Mouse (Mus musculus): Measurements from ENCODE around the gene Lipe.

The Lipe gene

DNA sequence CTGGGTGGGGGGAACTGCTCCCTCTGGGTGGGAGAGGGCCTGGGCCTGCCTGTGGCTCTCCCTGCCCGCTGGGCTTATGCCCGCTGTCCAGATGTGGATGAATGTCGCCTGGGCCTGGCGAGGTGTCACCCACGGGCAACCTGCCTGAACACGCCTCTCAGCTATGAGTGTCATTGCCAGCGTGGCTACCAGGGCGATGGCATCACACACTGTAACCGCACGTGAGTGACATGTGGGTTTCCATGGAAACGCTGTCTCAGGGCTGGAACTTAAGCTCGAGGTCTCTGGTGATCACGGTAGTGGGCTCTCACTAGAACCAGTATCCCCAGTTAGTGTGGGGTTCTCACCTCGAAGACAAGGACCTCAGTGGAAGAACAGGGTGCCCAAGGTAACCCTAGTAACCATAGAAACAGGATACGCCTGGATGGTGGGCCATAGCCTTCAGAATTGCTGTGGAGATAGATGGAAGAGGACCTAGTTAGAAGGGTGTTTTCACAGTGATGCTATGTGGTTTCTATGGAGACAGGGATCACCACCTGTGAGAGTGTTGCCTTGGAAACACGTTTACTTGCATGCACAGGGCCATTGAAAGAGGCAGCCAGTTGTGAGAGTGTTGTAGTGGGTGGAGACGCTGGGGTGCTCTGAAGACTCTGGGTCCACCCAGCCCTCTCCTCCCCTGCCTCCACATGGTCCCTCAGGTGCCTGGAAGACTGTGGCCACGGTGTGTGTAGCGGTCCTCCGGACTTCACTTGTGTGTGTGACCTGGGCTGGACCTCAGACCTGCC, 57.3 kb downstream of the Lipe start:
- no peak for DNase-seq

DNA sequence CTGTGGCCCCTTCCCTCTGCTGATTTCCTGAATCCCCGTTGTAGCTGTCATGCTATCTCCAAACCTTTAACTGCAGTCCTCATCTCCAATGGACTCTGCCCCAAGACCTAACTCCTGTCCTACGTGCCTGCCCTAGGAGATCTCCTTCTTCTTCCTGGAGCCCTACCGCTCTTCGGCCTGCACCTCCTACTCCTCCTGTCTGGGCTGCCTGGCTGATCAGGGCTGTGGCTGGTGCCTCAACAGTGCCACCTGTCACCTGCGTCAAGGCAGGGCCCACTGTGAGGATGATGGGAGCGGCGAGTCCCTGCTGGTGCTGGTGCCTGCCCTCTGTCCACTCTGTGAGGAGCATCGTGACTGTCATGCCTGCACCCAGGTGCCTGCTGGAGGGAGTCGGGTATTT, 59.2 kb downstream of the Lipe start:
- no peak for DNase-seq

DNA sequence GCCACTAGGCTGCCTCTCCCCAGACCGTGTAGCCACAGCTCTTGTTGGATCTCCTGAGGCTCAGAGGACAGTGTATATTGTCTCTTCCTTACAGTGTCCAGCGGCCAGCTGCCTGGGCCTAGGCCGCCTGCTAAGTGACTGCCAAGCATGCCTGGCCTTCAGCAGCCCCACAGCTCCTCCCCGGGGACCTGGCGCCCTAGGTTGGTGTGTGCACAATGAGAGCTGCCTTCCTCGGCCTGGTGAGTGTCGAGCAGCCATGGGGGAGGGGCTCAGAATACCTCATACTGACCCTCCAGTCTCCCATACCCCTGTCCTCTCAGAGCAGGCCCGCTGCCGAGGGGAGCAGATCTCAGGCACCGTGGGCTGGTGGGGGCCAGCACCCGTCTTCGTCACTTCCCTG, 64.0 kb downstream of the Lipe start:
- DNase-seq = no peak

- DNase-seq = peak; percentile 60
Measured at GRCm38 (mm10) chr7:25333596-25334307, 64.8 kb downstream of the Lipe start.
